Mouse (Mus musculus) hindbrain, embryonic 10.5 days (tissue): ENCODE data around the gene H1foo. TPM values are rescaled to one million over a fixed set of nuclear protein-coding genes. Genes with fewer than 3 reads are reported as not detected.

Experiments
- DNase-seq: peaks from one replicate; pipeline ENCODE4 v3.0.0-alpha.2; 2017; ENCODE audit warnings: low spot score
- H3K27ac ChIP-seq: fragments of 300-500 bp; sonication (generic); 2 replicates; pipeline ENCODE4 v1.5.1; 2016; ENCODE audit warnings: mild to moderate bottlenecking, moderate library complexity
- H3K27me3 ChIP-seq: fragments of 300-500 bp; sonication (generic); 2 replicates; pipeline ENCODE4 v1.6.1; 2016; ENCODE audit warnings: mild to moderate bottlenecking; ENCODE audit not compliant: poor library complexity, insufficient read depth, severe bottlenecking
- H3K36me3 ChIP-seq: fragments of 300-500 bp; sonication (generic); 2 replicates; pipeline ENCODE4 v1.6.1; 2016; ENCODE audit warnings: mild to moderate bottlenecking, moderate library complexity
- H3K4me1 ChIP-seq: fragments of 300-500 bp; sonication (generic); replicated peaks from 2 replicates; pipeline ENCODE4 v1.6.1; 2016; ENCODE audit warnings: mild to moderate bottlenecking
- H3K4me3 ChIP-seq: fragments of 300-500 bp; sonication (generic); 2 replicates; pipeline ENCODE4 v1.5.1; 2016; ENCODE audit warnings: mild to moderate bottlenecking, moderate library complexity
- H3K9me3 ChIP-seq: fragments of 300-500 bp; sonication (generic); 2 replicates; pipeline ENCODE4 v1.6.1; 2016; ENCODE audit warnings: mild to moderate bottlenecking, moderate library complexity
- WGBS: fragments of 180-500 bp; shearing (Covaris S2); methylation state at CpG from one replicate; pipeline ENCODE4 v1.1.7; 2016; 5-methylcytosine and 5-hydroxymethylcytosine counted together
- polyA plus RNA-seq: library from polyadenylated mRNA; unstranded; fragments of >200 nt; fragmentation: Nextera tagmentation; extraction: Ambion mirVana; gene quantifications from 2 replicates; pipeline ENCODE4 v1.2.1, GENCODE M21; 2016

Gene H1foo
- polyA plus RNA-seq, 1 experiment from 2014 or later: not detected

- no peaks in the 10 kb centered on the region for H3K36me3 ChIP-seq
- WGBS: 94% methylated on average over 3 of the region's 3 CpGs
- H3K27ac ChIP-seq: no peak overlapping the region; the same call in 1 of the 2 replicates
- peaks cover 25% of the 10 kb centered on the region for H3K4me1 ChIP-seq
- DNase-seq: no peak
- H3K9me3 ChIP-seq: no peaks in the 10 kb centered on the region
- no peaks in the 10 kb centered on the region for H3K27me3 ChIP-seq
- no peak overlapping the region for H3K4me3 ChIP-seq
These were observed 12.3 kb upstream of the H1foo start for GRCm38 (mm10) chr6:115932391-115932790.

GRCm38 (mm10) chr6:115935544-115935943, 9.2 kb upstream of the H1foo start:
- H3K4me3 ChIP-seq: no peak overlapping the region
- 90% methylated on average over 8 of the region's 8 CpGs for WGBS
- no peaks in the 10 kb centered on the region for H3K36me3 ChIP-seq
- peaks cover 11% of the 10 kb centered on the region for H3K4me1 ChIP-seq
- no peaks in the 10 kb centered on the region for H3K27me3 ChIP-seq
- no peak for DNase-seq
- 0 out of 2 replicates have a peak, but pooled peaks cover 5% of the 10 kb centered on the region for H3K9me3 ChIP-seq
- H3K27ac ChIP-seq: no peak overlapping the region

DNA sequence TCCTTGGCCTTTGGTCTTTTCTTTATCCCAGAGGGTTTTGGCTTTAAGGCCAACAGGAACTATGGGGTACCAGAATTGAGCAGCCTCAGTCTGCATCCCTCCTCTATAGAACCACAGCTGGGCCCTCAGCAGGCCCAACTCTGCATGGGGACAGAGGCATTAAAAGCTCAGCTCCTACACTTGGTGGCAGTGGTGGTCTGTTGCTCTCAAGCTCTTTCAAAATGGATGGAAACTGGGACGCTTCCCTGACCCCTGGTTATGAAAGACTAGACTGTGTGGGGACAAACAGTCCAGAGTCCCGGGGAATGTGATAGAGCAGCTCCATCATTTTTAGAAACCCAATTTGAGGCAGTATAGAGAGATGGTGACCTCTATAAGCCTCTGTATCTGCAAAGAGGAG, 6.7 kb upstream of the H1foo start:
- no peak for DNase-seq
- Histone ChIP-seq H3K36me3 (no peaks in the 10 kb centered on the region), H3K4me1 (peaks cover 17% of the 10 kb centered on the region), H3K4me3 (no peak overlapping the region), H3K27ac (no peak overlapping the region), H3K9me3 (0 out of 2 replicates have a peak, but pooled peaks cover 5% of the 10 kb centered on the region), H3K27me3 (no peaks in the 10 kb centered on the region)
- WGBS: 96% methylated on average over 2 of the region's 2 CpGs

DNA sequence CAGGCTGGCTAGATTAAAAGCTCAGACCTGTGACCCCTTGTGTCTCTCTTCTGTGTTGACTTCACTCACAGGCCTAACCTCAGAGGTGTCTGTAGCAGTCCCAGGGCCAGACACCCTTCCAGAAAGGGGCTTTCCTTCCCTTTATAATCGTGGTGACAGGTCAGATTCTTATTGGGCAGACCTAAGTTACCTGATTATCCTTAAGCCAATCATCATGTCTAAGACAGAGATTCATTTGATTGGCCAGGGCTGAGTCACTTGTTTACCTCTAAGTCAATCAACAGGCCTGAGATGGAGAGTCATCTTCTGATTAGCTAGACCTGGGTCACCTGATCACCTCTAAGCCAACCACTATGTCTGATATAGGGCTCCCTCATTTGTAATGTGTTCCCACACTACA, 5.9 kb upstream of the H1foo start:
- no peaks in the 10 kb centered on the region for H3K36me3 ChIP-seq
- no peaks in the 10 kb centered on the region for H3K27me3 ChIP-seq
- DNase-seq: no peak
- no peak overlapping the region for H3K4me3 ChIP-seq
- H3K4me1 ChIP-seq: peaks cover 17% of the 10 kb centered on the region
- 73% methylated on average over 1 of the region's 1 CpGs for WGBS
- 0 out of 2 replicates have a peak, but pooled peaks cover 5% of the 10 kb centered on the region for H3K9me3 ChIP-seq
- no peak overlapping the region for H3K27ac ChIP-seq

GRCm38 (mm10) chr6:115940603-115941002, 4.1 kb upstream of the H1foo start:
- H3K27ac ChIP-seq: no peak overlapping the region
- H3K36me3 ChIP-seq: no peaks in the 10 kb centered on the region
- WGBS: 88% methylated on average over 1 of the region's 1 CpGs
- H3K4me1 ChIP-seq: peaks cover 17% of the 10 kb centered on the region
- DNase-seq: no peak
- no peak overlapping the region for H3K4me3 ChIP-seq
- 0 out of 2 replicates have a peak, but pooled peaks cover 5% of the 10 kb centered on the region for H3K9me3 ChIP-seq
- H3K27me3 ChIP-seq: no peaks in the 10 kb centered on the region

- no peaks in the 10 kb centered on the region for H3K27me3 ChIP-seq
- 0 out of 2 replicates have a peak overlapping the region, but pooled peaks have one; percentile 11 for H3K4me3 ChIP-seq
- DNase-seq: peak; percentile 53
- H3K9me3 ChIP-seq: 0 out of 2 replicates have a peak, but pooled peaks cover 5% of the 10 kb centered on the region
- H3K36me3 ChIP-seq: no peaks in the 10 kb centered on the region
- peaks cover 18% of the 10 kb centered on the region for H3K4me1 ChIP-seq
- WGBS: 12% methylated on average over 7 of the region's 12 CpGs
- H3K27ac ChIP-seq: no peak overlapping the region
These were observed 3.6 kb upstream of the H1foo start for GRCm38 (mm10) chr6:115941128-115941527.

DNA sequence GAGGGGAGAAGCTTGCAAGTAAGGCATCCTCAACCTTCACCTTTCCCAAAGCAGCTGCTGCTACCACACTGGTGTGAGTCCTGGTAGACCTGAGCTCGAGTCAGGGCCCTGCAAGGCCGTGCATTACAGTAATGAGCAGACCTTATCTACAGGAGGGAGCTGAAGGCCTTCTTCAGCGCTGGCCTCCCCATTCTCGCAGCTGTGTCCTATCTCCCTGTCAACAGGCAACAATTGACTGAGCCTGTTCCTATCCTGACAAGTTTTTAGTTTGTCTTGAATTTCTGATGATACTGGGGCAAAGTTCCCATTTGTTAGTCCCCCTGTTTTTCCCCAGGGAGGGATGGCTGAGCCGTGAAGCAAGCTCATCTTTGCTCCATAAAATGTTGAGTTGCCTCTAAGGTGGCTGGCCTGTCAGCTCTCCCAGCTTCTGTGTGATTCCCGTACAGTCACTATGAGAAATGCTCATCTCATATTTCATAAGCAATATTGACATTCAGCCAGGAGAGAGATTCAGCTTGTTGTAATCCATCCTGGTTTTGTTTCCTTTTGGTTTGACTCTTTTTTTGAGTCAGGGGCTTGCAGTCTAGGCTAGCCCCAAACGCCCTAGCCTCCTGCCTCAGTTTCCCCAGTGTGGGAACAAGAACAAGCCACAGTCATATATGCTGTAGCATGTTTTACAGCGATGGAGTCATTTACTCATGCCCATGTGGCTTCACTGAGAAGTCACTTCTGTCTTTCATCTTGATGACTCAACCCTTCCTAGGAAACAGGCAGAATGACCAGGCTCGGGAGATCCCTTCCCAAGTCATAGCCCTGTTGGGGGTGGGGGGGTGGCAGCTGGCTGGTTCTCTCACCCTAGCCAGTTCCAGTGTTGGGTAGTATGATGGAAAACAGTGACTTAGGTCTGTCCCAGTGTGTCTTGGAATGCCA, 975 bp upstream of the H1foo start:
- H3K4me1 ChIP-seq: peaks cover 25% of the 10 kb centered on the region

GRCm38 (mm10) chr6:115945633-115946032, 895 bp downstream of the H1foo start:
- H3K27ac ChIP-seq: no peak overlapping the region
- no peaks in the 10 kb centered on the region for H3K36me3 ChIP-seq
- H3K9me3 ChIP-seq: no peaks in the 10 kb centered on the region
- no peak for DNase-seq
- no peaks in the 10 kb centered on the region for H3K27me3 ChIP-seq
- no peak overlapping the region for H3K4me3 ChIP-seq
- WGBS: 87% methylated on average over 8 of the region's 8 CpGs
- peaks cover 23% of the 10 kb centered on the region for H3K4me1 ChIP-seq

More for the DNA sequence above, 975 bp upstream of the H1foo start:
- H3K27ac ChIP-seq: no peak overlapping the region
- H3K36me3 ChIP-seq: no peaks in the 10 kb centered on the region
- no peaks in the 10 kb centered on the region for H3K27me3 ChIP-seq
- H3K9me3 ChIP-seq: no peaks in the 10 kb centered on the region
- 78% methylated on average over 9 of the region's 9 CpGs for WGBS
- H3K4me3 ChIP-seq: no peak overlapping the region
- DNase-seq: no peak

DNA sequence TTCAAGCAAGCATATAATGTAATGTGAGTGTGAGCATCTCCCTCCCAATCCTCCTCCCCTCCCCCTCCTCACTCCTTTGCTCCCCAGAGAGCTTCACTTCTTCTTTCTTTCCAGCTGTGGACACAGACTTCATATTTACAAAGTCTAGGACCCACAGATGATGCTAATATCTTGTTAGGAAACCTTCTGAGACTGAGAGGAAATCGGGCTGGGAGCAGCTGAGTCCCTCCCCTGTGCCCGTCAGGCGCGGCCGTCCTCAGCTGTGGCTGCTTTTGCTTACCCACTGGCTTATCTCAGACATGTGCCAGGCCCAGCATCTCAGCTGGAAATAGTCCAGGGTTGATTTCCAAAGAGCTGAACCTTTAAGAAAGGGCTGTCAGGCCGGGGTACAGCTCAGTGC, 1.7 kb downstream of the H1foo start:
- Histone ChIP-seq H3K9me3 (no peaks in the 10 kb centered on the region), H3K36me3 (no peaks in the 10 kb centered on the region), H3K27me3 (no peaks in the 10 kb centered on the region), H3K27ac (0 out of 2 replicates have a peak overlapping the region, but pooled peaks have one; percentile 31), H3K4me3 (no peak overlapping the region), H3K4me1 (peaks cover 16% of the 10 kb centered on the region)
- 79% methylated on average over 6 of the region's 6 CpGs for WGBS
- DNase-seq: no peak

DNA sequence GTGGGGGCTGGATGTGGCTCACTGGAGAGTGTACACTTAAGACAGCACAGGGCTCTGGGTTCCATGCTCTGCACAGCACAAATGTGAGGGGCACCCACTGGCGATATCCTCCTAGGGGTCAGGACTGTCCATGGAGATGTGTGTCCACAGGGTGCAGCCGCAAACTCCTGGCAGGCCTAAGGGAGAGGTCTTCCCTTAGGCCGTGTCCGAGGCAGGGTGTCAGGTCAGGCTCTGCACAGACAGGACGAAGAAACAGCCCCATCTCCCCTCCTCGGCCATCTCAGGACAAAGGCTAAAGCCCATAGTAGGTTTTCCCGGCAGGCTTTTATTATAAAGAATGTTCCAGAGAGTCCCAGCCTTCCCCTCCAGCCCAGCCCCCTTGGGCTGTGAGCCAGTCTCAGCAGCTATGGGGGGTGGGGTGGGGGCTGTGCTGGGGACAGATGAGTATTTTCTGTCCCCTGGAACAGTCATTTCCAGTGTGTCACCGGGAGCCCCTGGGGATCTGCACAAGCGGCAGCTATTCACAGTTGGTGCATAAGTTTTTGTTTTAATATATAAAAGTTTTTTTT, 9.9 kb downstream of the H1foo start:
- Histone ChIP-seq H3K9me3 (no peaks in the 10 kb centered on the region), H3K27ac (0 out of 2 replicates have a peak overlapping the region, but pooled peaks have one; percentile 12), H3K4me3 (no peak overlapping the region), H3K4me1 (peaks cover 43% of the 10 kb centered on the region), H3K27me3 (no peaks in the 10 kb centered on the region), H3K36me3 (peaks cover 3% of the 10 kb centered on the region; the same call in 1 of the 2 replicates)
- 80% methylated on average over 9 of the region's 9 CpGs for WGBS
- DNase-seq: no peak

DNA sequence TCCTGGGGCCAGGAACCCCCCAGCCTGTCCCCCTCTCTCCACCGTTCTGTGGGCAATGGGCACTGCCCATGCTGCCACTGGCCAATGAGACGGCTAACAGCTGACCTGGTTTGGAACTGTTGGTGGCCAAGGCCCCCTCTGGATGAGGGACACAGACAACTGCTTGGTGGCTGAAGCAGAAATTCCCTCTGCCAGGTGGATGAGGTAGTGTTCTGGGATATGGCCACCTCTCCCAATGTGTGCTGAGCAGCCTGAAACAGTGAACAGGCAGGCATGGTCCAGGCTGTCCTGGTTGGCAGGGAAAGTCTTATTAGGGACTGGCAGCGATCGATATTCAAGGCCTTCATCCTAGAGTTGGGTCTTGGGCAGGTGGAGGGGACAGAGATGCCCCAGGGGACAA, 10.4 kb downstream of the H1foo start:
- H3K9me3 ChIP-seq: no peaks in the 10 kb centered on the region
- H3K4me1 ChIP-seq: peaks cover 49% of the 10 kb centered on the region
- 91% methylated on average over 4 of the region's 4 CpGs for WGBS
- H3K4me3 ChIP-seq: no peak overlapping the region
- H3K36me3 ChIP-seq: peaks cover 3% of the 10 kb centered on the region; the same call in 1 of the 2 replicates
- DNase-seq: no peak
- no peaks in the 10 kb centered on the region for H3K27me3 ChIP-seq
- no peak overlapping the region for H3K27ac ChIP-seq

DNA sequence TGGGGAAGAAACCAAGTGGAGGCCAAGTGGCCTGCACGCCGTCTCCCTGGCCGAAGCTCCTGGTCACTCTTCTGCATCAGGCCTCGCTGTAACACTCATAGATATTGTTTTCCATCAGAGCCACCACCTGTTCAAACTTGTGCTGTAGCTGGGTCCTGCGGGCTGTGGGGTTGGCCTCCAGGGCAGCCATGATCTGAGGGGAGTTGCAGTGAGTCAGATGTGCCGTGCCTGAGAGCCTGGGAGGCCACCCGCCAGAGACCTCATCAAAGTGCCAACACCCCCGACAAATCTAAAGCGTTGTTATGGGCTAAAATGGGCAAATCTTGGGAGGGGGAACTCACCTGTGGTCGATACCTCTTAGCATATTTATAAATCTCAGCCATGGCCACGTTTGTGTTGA, 10.9 kb downstream of the H1foo start:
- Histone ChIP-seq H3K9me3 (no peaks in the 10 kb centered on the region), H3K4me1 (peaks cover 52% of the 10 kb centered on the region), H3K4me3 (no peak overlapping the region), H3K27me3 (no peaks in the 10 kb centered on the region), H3K27ac (no peak overlapping the region), H3K36me3 (peaks cover 3% of the 10 kb centered on the region; the same call in 1 of the 2 replicates)
- WGBS: 87% methylated on average over 11 of the region's 11 CpGs
- no peak for DNase-seq

- no peaks in the 10 kb centered on the region for H3K27me3 ChIP-seq
- no peak overlapping the region for H3K4me3 ChIP-seq
- H3K9me3 ChIP-seq: no peaks in the 10 kb centered on the region
- peak overlapping the region; percentile 78 for H3K27ac ChIP-seq
- DNase-seq: no peak
- H3K4me1 ChIP-seq: peaks cover 59% of the 10 kb centered on the region
- WGBS: 89% methylated on average over 13 of the region's 13 CpGs
- peaks cover 3% of the 10 kb centered on the region; the same call in 1 of the 2 replicates for H3K36me3 ChIP-seq
These were observed 11.7 kb downstream of the H1foo start for GRCm38 (mm10) chr6:115956418-115956921.
